Mouse (Mus musculus): ENCODE results near the gene Crcp.
A peak's percentile ranks its signal among the peaks of the same experiment; 100 is the strongest.

Crcp gene

DNA sequence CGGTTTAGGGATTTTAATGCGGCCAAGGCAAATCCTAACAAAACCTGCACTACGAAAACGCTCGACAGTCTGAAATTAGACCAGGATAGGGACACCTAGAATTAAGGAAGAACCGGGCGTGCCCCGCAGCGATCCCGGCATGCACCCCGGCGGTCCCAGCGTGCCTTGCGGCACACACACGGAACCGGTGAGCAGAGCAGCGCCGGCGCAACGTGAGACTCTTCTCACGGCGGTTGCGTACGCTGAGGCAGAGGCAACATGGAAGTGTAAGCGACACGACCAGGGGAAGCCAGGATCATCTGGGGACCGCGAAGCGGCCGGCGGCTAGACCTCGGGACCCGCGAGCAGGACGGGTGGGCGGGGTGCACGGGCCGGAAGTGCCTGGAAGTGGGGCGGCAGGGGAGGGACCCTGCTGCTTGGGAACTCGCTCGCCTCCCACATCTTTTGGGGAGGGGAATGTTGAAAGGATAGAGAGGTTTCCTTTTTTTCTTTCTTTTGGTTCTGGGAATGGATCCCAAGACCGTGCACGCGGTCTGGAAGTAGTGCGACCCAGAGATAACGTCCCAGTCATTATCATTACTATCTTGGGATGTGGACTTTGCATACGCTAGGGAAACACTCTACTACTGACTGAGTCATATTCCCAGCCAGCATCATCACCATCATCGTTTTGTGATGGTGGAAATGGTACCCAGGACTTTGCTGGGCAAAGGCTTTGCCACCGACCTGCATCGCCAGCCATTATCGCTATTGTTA lies at the start of gene Crcp, which contains the start of gene Asl:
Gene Crcp (plus strand): TSS at position 149 of the 756 bp plus-strand sequence.
Gene Asl (minus strand): TSS at position 106 of the 756 bp plus-strand sequence.
- peak; percentile 60 for DNase-seq (ENCODE audit: low spot score)

- no peak for DNase-seq (ENCODE audit: low spot score)
Measured at GRCm38 (mm10) chr5:129980216-129980615, 48.9 kb upstream of the Crcp start.

DNA sequence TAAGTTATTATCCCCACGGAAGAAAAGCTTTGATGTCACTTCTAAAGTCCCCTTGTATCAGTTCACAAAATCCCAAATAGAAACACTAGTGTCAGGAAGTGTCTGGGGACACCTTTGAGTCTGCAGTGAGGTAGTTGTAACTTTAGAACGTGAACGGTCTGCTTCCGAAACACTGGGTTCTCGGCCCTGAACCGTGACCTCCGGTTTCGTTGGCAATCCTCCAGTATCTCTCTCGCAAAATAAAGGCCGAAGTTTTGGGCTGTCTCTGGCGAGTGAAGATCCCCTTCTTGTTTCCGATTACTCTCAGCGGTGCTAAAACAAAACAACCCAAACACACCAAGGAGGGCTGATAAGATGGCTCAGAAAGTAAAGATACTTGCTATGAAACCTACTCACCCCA lies 39.7 kb upstream of the Crcp start:
- DNase-seq (ENCODE audit: low spot score) = no peak

DNA sequence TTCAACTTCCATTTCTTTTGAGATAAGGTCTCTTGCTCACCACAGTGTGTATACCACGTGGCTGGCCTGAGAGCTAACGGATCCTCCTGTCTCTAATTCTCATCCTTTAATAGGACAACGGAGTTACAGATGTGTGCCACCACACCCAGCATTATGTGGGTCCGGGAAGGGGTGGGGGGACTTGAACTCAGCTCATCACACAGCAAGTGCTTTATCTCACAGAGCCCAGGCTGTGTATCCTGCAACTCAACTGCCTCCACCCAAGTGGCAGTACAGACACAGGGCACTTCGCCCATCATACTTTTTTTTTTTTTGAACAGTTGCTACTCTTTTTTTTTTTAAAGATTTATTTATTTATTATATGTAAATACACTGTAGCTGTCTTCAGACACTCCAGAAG lies 37.2 kb upstream of the Crcp start:
- DNase-seq (ENCODE audit: low spot score) = no peak

- no peak for DNase-seq (ENCODE audit: low spot score)
Measured at GRCm38 (mm10) chr5:129993374-129993773, 35.7 kb upstream of the Crcp start.

DNA sequence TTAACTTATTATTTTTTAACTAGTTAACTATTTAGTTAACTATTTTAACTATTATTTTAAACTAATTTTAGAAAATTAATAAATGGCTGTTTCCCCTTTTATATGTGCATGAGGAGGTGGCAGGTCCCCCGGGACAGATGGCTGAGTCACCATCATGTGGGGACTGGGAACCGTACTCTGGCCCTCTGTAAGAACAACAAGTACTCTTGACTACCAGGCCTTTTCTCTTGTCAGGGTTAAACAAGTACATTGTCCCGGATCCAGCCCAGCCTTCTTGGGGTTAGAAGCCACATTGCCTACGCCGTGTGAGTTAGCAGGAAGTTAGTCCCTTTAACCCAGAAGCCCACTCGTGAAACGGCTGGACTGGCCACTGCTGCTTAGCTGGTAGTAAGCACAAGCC lies 34.1 kb upstream of the Crcp start:
- DNase-seq (ENCODE audit: low spot score) = no peak

GRCm38 (mm10) chr5:129997700-129998099 lies 31.4 kb upstream of the Crcp start:
- peak; percentile 34 for DNase-seq (ENCODE audit: low spot score)

DNA sequence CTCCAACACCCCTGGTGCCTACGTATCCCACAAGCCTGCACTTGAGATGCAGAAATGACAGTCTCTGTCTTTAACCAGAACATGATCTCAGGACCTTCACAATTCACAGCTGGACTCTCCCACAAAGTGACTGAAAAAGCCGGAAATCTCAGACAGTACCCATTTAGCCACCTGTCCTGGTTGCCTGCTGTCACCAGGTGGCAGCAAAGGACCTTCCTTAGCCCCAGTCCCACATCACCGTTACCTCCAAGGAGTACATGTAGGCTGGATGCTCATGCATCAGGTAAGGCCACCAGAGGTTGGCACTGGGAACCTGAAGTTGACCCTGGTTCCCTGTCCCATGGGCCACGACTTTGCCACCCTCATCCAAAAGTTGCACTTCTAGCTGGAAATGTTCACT lies 30.0 kb upstream of the Crcp start:
- DNase-seq (ENCODE audit: low spot score) = peak; percentile 83

DNA sequence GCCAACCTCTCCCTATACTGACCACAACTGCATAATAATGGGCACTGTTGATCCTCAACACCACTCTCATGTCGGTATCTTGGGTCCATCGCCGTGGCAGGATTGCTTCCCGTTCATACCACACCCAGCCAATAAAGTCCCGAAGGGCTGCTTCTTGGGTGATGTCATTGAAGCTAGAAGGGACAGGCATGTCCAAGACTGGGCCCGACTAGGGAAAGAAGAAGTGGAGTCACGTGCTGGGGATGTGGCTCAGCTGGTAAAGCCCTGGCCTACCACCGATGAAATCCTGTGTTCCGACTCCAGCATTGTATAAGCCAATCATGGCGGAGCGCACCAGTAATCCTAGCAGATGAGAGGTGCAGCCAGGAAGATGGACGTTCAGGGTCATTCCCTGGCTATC lies 28.4 kb upstream of the Crcp start:
- DNase-seq (ENCODE audit: low spot score) = peak; percentile 31

DNA sequence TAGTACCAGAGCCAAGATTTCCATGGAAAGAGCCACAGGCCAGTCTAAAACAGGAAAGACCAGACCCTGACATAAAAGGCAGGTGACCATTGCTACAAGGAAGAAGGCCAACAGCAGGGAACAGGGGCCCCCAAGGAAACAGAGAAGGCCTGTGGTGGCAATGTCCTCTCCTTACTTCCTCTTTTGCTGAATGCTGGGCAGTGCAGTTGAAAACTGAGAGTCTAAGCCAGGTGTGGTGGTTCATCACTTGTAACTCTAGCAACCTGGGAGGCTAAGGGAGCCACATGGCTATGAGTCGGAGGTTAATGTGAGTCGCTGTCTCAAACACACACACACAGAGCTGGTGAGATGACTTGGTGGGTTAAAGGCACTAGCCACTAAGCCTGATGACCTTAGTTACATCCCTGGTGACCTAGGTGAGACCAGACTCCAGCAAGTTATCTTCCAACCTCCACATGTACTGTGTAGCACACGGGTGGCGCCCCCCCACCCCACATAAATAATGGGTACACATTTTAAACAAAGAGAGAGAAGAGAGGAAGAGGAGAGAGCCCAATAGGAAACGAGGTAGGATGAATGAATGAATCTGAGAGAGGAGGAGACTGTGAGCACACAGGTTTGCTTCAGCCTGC lies 27.6 kb upstream of the Crcp start:
- no peak for DNase-seq (ENCODE audit: low spot score)

DNA sequence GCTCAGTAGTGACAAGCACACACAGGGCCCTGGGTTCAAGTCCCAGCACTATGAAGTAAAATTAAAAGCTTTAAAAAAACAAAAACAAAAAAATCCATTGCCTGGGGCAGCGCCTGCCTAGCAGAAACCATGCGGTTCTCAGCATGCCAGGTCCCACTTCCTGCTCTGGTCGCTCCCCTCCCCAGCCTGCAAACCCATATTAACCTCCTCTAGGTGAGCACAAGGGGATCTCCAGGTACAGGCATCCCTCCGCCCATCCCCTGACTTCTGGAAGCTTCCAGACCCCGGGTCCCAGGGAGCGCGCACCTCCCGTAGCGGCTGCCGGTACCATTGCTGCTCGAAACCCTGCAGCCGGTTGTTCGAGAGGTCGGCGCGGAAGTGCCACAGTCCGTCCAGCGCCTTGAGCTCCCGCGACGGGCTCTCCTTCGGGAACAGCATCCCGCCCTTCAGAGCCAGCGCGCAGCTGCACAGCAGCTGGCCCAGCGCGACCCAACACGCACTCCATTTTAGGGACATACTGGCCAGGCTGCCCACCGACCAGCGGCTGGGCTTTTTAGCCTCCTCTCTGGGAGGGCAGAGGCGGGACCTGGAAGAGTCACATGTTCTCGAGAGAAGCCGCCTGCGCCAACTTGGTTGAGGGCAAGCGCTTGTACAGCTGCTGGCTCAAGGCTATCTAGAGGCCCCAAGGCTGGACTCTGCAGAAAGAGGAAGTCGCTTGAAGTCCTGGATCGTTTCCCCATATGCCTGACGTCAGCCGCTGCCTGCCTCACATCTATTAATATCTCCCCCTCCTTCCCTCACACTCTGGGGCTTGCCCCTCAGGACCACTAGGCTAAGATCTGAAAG lies 26.6 kb upstream of the Crcp start, which contains the start of gene Gusb:
Gene Gusb (minus strand): TSS at position 749 of the 846 bp plus-strand sequence.
- DNase-seq (ENCODE audit: low spot score) = peak; percentile 93

- DNase-seq (ENCODE audit: low spot score) = no peak
Measured at GRCm38 (mm10) chr5:130003229-130003628, 25.9 kb upstream of the Crcp start.

- no peak for DNase-seq (ENCODE audit: low spot score)
Measured at GRCm38 (mm10) chr5:130007344-130007743, 21.7 kb upstream of the Crcp start.

DNA sequence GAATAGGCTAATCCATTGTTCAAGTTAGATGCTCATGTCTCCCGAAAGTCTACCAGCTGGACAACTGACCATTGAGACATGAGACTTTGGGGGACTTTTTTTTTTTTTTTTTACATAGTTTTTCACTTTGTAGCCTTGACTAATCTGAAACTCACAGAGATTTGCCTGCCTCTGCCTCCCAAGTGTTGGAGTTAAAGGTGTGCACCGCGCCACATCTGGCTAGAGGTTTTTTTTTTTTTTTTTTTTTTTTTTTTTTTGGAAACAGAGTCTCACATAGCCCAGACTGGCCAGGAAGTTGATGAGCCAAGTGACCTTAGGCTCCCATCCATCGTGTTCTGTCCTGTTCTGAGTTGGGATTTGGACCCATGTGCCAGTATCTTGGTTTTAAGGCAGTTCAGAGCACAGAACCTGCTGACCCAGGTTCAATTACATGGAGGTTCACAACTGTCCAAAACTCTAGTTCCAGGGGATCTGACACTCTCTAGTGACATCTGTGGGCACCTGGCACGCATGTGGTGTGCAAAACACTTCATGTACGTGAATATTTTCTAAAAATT lies 21.0 kb upstream of the Crcp start:
- DNase-seq (ENCODE audit: low spot score) = no peak

DNA sequence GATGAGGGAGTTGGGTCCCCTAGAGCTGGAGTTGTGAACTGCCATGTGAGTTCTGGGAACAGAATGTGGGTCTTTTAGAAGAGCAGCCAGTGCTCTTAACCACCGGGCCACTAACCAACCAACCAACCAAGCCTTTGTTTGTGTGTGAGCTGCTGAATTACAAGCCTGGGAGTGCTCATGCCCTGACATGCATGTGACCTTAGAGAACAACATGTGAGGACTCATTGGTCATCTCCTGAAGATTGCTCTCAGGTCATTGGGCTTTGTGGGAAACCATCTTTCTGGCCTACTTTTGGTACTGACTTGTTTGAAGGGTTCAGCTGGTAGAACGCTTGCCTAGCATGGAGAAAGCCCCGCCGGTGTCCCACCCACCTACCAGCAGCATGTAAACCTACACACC lies 19.3 kb upstream of the Crcp start:
- no peak for DNase-seq (ENCODE audit: low spot score)

GRCm38 (mm10) chr5:130010961-130011360 lies 18.1 kb upstream of the Crcp start:
- DNase-seq (ENCODE audit: low spot score) = no peak

DNA sequence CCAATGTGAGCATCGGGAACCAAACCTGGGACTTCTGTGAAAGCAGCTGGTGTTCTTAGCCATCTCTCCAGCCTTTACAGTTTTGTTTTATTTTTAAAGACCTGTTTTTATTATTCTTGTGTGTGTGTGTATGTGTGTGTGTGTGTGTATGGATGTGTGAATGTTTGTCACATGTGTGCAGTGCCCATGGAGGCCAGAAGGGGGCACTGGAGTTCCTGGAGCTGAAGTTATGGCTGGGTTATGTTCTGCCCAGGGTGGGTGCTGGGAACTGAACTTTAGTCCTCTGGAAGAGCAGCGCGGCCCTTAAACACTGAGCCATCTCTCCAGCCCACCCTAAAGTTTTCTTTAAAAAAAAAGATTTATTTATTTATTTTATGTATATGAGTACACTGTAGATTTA lies 14.0 kb upstream of the Crcp start:
- DNase-seq (ENCODE audit: low spot score) = no peak

GRCm38 (mm10) chr5:130019461-130019860 lies 9.6 kb upstream of the Crcp start:
- peak; percentile 52 for DNase-seq (ENCODE audit: low spot score)

DNA sequence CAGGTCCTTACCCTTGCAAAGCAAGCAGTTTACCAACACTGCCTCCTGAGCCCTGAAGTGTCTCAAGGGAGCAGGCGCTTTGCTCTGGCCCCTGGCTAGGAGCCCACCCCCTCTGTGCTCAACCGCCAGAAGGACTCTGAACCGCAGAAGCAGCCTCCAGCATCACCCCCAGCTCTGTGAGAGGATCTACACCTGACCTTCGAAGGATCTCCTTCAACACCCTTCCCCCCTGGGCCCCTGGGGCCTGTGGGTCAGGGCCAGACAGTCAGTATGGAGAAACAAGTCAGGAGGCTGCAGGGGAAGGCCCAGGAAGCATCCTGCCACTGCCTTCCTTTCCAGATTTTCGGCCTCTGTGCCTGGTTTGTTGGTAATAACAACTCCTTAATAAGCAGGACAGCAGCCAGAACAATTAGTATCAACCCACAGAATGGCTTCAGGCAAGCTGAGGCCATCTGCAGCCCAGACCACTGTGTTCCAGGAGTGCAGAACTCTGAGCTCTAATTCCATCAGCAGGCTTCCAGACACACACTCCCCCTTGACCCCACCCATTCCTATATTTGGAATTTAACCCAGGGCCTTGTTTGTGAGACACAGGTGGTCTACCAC lies 7.6 kb upstream of the Crcp start:
- peak; percentile 84 for DNase-seq (ENCODE audit: low spot score)

DNA sequence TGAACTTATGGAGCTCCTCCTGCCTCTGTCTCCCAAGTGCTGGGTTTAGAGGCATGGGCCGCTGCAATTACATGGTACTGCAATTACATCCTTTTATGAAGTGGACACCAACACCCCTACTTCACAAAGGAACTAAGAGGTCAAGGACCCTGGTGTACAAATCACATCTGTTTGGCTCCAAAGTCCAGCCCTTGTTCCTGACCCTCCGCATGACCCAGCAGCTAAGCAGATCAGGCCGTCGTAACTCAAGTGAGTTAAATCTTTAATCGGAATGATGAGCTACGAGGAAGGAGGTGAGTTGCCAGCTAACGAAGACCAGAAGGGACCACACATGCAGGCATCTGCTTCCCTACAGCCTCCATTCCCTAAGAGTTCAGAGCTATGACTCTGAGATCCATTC lies 6.7 kb upstream of the Crcp start:
- DNase-seq (ENCODE audit: low spot score) = no peak

DNA sequence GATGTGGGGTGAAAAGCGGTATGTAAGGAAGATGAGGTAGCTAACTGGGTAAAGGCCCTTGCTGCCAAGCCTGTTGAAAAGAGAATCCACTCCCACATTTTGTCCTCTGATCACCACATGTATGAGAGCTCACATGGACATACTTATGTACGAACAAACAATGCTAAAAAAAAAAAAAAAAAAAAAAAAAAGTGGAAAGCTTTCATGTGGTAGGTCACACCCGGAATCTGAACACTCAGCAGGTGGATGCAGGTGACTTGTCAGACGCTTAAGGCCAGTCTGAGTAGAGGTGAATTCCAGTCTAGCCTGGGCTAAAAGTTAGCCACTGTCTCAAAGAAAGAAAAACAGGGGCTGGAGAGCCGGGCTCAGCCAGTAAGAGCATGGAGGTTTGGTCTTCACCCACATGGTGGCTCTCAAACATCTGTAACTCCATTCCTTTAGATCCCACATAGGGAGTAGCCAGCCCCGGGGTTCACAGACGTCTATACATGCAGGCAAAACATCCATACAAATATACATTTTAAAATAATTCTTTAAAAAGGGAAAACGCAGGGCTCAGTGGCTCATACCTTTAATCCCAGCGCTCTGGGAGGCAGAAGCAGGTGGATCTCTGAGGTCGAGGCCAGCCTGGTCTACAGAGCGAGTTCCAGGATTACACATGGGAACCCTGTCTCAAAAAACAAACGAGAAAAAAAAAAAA lies 5.9 kb upstream of the Crcp start:
- peak; percentile 33 for DNase-seq (ENCODE audit: low spot score)

Data from MN1 (cell line).